Mouse (Mus musculus): ENCODE results near the gene Myo1e. TPM values are rescaled to one million over a fixed set of nuclear protein-coding genes. Genes with fewer than 3 reads are reported as not detected.

Myo1e gene
- polyA plus RNA-seq, 1 experiment, result not detected

- WGBS, result 82% methylated on average over 4 of the region's 4 CpGs
Measured at GRCm38 (mm10) chr9:70387410-70388119, 180.4 kb downstream of the Myo1e start.

DNA sequence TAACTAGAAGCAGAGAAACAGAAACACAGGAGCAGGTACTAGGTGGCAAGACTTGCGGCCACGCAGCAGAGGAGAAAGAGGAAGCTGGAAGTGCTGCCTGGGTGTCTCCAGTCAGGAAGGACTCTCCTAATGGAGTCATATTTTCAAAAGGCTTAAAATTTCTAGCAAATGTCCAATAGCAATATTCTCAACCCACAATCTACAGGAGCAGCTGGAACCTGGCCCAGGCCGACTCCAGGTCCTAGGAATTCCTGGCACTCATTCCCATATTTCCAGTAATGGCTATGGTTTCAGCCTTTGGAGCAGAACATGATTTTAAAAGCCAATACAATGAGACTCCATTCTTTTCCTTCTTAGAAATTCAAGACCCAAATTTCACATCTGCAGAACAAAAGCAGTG, 182.4 kb downstream of the Myo1e start:
- Histone ChIP-seq H3K4me3 (ENCODE audit: insufficient read depth, low read depth, low read length) (no peak overlapping the region), H3K27ac (ENCODE audit: insufficient read depth, low read depth, low read length) (no peak overlapping the region), H3K4me1 (ENCODE audit: control insufficient read depth, insufficient read depth, low read length) (peaks cover 2% of the 10 kb centered on the region; the same call in 1 of the 2 replicates)
- TF ChIP-seq CTCF (IDR thresholded peaks at IDR 0.05; ENCODE audit: insufficient read depth, low read depth, low read length) (no peak), POLR2A (IDR thresholded peaks at IDR 0.05; ENCODE audit: insufficient read depth, low read depth, low read length) (no peak)
- WGBS, result 88% methylated on average over 3 of the region's 3 CpGs

More at GRCm38 (mm10) chr9:70387410-70388119, 180.4 kb downstream of the Myo1e start:
- no peak overlapping the region for H3K27ac ChIP-seq (ENCODE audit: insufficient read depth, low read depth, low read length)
- TF ChIP-seq CTCF (IDR thresholded peaks at IDR 0.05; ENCODE audit: insufficient read depth, low read depth, low read length) (no peak), POLR2A (IDR thresholded peaks at IDR 0.05; ENCODE audit: insufficient read depth, low read depth, low read length) (no peak)
- peaks cover 2% of the 10 kb centered on the region; the same call in 1 of the 2 replicates for H3K4me1 ChIP-seq (ENCODE audit: control insufficient read depth, insufficient read depth, low read length)
- H3K4me3 ChIP-seq (ENCODE audit: insufficient read depth, low read depth, low read length), result no peak overlapping the region

DNA sequence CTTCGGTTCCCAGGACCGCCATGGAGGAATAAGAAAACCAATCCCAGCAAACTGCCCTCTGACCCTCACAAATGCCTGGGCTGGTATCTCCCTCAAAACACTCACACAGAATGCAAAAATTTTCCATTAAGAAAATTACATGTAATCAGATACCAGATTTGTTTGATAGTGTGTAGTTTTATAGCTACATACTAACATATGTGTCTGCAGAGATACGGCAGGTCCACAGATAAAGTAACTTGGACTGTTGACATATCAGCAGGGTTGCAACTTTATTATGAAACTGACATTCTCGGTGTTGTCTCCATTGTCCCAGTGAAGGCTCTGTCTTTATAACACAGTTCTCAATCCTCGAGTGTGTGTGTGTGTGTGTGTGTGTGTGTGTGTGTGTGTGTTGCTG, 183.9 kb downstream of the Myo1e start:
- 94% methylated on average over 5 of the region's 5 CpGs for WGBS
- peaks cover 2% of the 10 kb centered on the region; the same call in 1 of the 2 replicates for H3K4me1 ChIP-seq (ENCODE audit: control insufficient read depth, insufficient read depth, low read length)
- TF ChIP-seq POLR2A (IDR thresholded peaks at IDR 0.05; ENCODE audit: insufficient read depth, low read depth, low read length) (no peak), CTCF (IDR thresholded peaks at IDR 0.05; ENCODE audit: insufficient read depth, low read depth, low read length) (no peak)

DNA sequence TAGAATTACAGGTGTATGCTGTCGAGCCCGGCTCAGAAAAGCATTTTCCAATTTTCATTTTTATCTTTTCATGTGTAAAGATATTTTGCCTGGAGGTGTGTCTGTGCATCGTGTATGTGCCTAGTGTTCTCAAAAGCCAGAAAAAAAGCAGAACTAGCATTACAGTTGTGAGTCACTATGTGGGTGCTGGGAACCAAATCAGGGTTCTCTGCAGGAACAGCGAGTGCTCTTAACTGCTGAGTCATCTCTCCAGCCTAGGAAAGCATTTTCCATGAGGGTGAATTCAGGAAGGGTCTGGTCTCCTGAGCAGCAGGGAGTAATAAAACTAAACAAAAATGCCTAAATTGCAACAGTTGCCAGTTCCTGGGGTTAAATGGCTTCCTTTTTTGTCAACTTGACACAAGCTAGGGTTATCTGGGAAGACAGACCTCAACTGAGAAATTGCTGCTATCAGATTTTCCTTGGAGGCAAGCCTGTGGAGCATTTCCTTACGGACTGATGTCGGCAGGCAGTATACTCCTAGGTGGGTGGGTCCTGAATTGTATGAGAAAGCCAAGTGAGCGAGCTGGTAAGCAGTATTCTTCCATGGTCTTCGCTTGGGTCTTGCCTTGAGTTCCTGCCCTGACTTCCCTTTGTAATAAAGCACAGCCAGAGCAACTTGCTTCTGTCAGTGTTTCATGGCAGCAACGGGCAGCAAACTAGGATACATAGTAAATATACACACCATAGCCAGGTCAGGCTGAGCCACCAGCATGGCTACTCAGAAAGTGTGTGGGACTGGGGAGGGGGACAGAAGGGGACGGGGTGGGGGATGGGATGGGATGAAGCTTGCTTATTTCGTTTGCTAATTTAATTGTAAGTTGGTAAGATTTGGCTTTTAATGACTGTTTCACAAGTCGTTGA, 184.8 kb downstream of the Myo1e start:
- no peak for TF ChIP-seq CTCF (IDR thresholded peaks at IDR 0.05; ENCODE audit: insufficient read depth, low read depth, low read length)
- no peak for TF ChIP-seq POLR2A (IDR thresholded peaks at IDR 0.05; ENCODE audit: insufficient read depth, low read depth, low read length)
- Histone ChIP-seq H3K4me3 (ENCODE audit: insufficient read depth, low read depth, low read length) (no peak overlapping the region), H3K4me1 (ENCODE audit: control insufficient read depth, insufficient read depth, low read length) (peaks cover 2% of the 10 kb centered on the region; the same call in 1 of the 2 replicates), H3K27ac (ENCODE audit: insufficient read depth, low read depth, low read length) (no peak overlapping the region)
- 58% methylated on average over 12 of the region's 12 CpGs for WGBS

More for the DNA sequence above, 183.9 kb downstream of the Myo1e start:
- H3K27ac ChIP-seq (ENCODE audit: insufficient read depth, low read depth, low read length), result no peak overlapping the region
- no peak overlapping the region for H3K4me3 ChIP-seq (ENCODE audit: insufficient read depth, low read depth, low read length)

GRCm38 (mm10) chr9:70392563-70392907, 185.4 kb downstream of the Myo1e start:
- TF ChIP-seq CTCF (IDR thresholded peaks at IDR 0.05; ENCODE audit: insufficient read depth, low read depth, low read length), result 0 out of 2 replicates have a peak, but pooled peaks have one; percentile 14
- TF ChIP-seq POLR2A (IDR thresholded peaks at IDR 0.05; ENCODE audit: insufficient read depth, low read depth, low read length), result no peak
- Histone ChIP-seq H3K4me3 (ENCODE audit: insufficient read depth, low read depth, low read length) (no peak overlapping the region), H3K27ac (ENCODE audit: insufficient read depth, low read depth, low read length) (no peak overlapping the region), H3K4me1 (ENCODE audit: control insufficient read depth, insufficient read depth, low read length) (peaks cover 2% of the 10 kb centered on the region; the same call in 1 of the 2 replicates)
- WGBS, result 13% methylated on average over 6 of the region's 6 CpGs

DNA sequence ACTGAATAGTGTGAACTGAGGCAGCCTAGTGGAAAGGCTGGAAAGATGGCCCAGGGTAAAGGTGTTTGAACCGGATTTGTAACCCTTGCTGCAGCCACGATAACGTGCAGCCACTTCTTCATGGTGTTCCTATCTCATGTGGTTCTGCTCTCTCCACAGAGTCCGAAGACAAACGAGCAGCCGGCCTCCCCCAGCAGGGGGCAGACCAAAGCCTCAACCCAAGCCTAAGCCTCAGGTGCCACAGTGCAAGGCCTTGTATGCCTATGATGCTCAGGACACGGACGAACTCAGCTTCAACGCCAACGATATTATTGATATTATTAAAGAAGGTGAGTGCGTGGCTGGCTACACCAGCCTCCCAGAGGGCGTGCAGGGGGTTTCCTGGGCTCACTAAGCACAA, 188.5 kb downstream of the Myo1e start:
- 86% methylated on average over 12 of the region's 12 CpGs for WGBS
- TF ChIP-seq CTCF (IDR thresholded peaks at IDR 0.05; ENCODE audit: insufficient read depth, low read depth, low read length) (0 out of 2 replicates have a peak, but pooled peaks have one; percentile 5), POLR2A (IDR thresholded peaks at IDR 0.05; ENCODE audit: insufficient read depth, low read depth, low read length) (no peak)
- no peak overlapping the region for H3K27ac ChIP-seq (ENCODE audit: insufficient read depth, low read depth, low read length)
- H3K4me1 ChIP-seq (ENCODE audit: control insufficient read depth, insufficient read depth, low read length), result peaks cover 2% of the 10 kb centered on the region; the same call in 1 of the 2 replicates
- H3K4me3 ChIP-seq (ENCODE audit: insufficient read depth, low read depth, low read length), result no peak overlapping the region

DNA sequence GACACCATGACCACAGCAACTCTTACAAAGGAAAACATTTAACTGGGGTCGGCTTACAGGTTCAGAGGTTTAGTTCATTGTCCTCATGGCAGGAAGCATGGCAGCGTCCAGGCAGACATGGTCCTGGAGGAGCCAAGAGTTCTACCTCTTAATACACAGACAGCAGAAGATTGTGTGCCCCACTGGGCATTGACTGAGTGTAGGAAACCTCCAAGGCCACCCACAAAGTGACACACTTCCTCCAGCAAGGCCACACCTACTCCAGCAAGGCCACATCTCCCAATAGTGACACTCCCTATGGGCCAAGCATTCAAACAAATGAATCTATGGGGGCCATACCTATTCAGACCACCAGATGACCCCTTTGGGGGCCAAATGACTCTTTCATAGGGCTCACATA, 188.9 kb downstream of the Myo1e start:
- peaks cover 2% of the 10 kb centered on the region; the same call in 1 of the 2 replicates for H3K4me1 ChIP-seq (ENCODE audit: control insufficient read depth, insufficient read depth, low read length)
- WGBS, result 86% methylated on average over 2 of the region's 2 CpGs
- H3K27ac ChIP-seq (ENCODE audit: insufficient read depth, low read depth, low read length), result no peak overlapping the region
- TF ChIP-seq CTCF (IDR thresholded peaks at IDR 0.05; ENCODE audit: insufficient read depth, low read depth, low read length) (no peak), POLR2A (IDR thresholded peaks at IDR 0.05; ENCODE audit: insufficient read depth, low read depth, low read length) (no peak)
- H3K4me3 ChIP-seq (ENCODE audit: insufficient read depth, low read depth, low read length), result no peak overlapping the region

- no peak for TF ChIP-seq POLR2A (IDR thresholded peaks at IDR 0.05; ENCODE audit: insufficient read depth, low read depth, low read length)
- no peak for TF ChIP-seq CTCF (IDR thresholded peaks at IDR 0.05; ENCODE audit: insufficient read depth, low read depth, low read length)
- Histone ChIP-seq H3K4me1 (ENCODE audit: control insufficient read depth, insufficient read depth, low read length) (peaks cover 13% of the 10 kb centered on the region), H3K4me3 (ENCODE audit: insufficient read depth, low read depth, low read length) (no peak overlapping the region), H3K27ac (ENCODE audit: insufficient read depth, low read depth, low read length) (no peak overlapping the region)
- WGBS, result 59% methylated on average over 8 of the region's 8 CpGs
Measured at GRCm38 (mm10) chr9:70401937-70402539, 194.9 kb downstream of the Myo1e start.
